Mouse (Mus musculus) heart, postnatal 0 days (tissue): Measurements from ENCODE around the gene Ugt1a6a.

Source experiments
- CTCF ChIP-seq: IDR thresholded peaks from 2 replicates; pipeline ENCODE4 v1.5.1; 2016; ENCODE audit warnings: antibody characterized with exemption, control low read depth, low read depth
- EP300 ChIP-seq: IDR thresholded peaks from 2 replicates; pipeline ENCODE4 v1.6.1; 2016; ENCODE audit warnings: antibody characterized with exemption, low read depth

GRCm38 (mm10) chr1:88234646-88235045, 100.0 kb downstream of the Ugt1a6a start:
- no peak for TF ChIP-seq CTCF
- TF ChIP-seq EP300, result no peak
